16 mouse cellular contexts compared by ENCODE assay signal in the genomic region with DNA sequence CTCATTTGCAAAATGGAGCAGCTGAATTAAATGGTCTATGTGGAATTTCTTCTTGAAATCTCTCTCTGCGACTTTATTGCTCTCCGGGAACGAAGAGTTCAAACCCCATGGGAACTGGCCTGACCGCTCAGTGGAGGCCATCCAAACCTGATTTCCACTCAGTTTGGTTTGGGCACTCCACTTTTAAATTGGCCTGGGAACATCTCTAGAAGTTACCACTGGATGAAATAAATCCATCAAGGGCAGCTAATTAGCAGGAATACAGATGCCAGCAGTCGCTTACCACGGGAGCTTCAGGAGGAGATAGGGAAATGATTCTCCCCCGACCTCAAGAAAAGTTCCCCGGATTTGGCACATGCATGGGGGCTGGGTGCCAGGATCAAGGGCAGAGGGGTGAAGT. TPM values are rescaled to one million over a fixed set of nuclear protein-coding genes. Genes with fewer than 3 reads are reported as not detected.
A peak's percentile ranks its signal among the peaks of the same experiment; 100 is the strongest.
DNase-seq lines count a peak whose midpoint lies in the region; ATAC-seq lines count a peak whose summit lies in the region.
"Had no signal": no experiment of that assay in that cellular context is flagged by ENCODE, and none has a peak within 500 bp of the region (broad histone marks: within the 10 kb centered on the region; RNA-seq: fewer than 3 reads in every experiment).

No protein-coding gene starts in this region.

- no peak for ATAC-seq in heart, embryonic 11.5 days (replicated peaks; ENCODE audit: insufficient number of reproducible peaks, low FRiP score, low TSS enrichment)
- ATAC-seq in kidney, embryonic 16.5 days (ENCODE audit: low FRiP score, low TSS enrichment): no peak
- ATAC-seq in neural tube, embryonic 11.5 days (ENCODE audit: insufficient read depth, low FRiP score, low TSS enrichment): no peak
- ATAC-seq in neural tube, embryonic 15.5 days (ENCODE audit: low FRiP score): no peak
- no peak for ATAC-seq in stomach, embryonic 16.5 days (ENCODE audit: insufficient read depth, low FRiP score)
- ATAC-seq in activated CD4-positive, CD25-positive, alpha-beta regulatory T cell, adult 4 months: no peak
- ATAC-seq: hindbrain, embryonic 16.5 days; Patski had no signal

- no peak overlapping the region; the same call in 1 of the 2 replicates for H3K27ac ChIP-seq in heart, embryonic 11.5 days (ENCODE audit: low read depth, low read length)
- no peak overlapping the region for H3K27ac ChIP-seq in kidney, embryonic 16.5 days (ENCODE audit: low read length)
- H3K27ac ChIP-seq in neural tube, embryonic 11.5 days (ENCODE audit: low read depth, low read length): no peak overlapping the region
- no peak overlapping the region for H3K27ac ChIP-seq in neural tube, embryonic 15.5 days (replicated peaks)
- H3K27ac ChIP-seq in stomach, embryonic 16.5 days (ENCODE audit: low read length): peak overlapping the region; percentile 65; the same call in 1 of the 2 replicates
- H3K27ac ChIP-seq: kidney, postnatal 0 days; liver, embryonic 15.5 days; neural tube, embryonic 13.5 days had no signal

- no peaks in the 10 kb centered on the region for H3K36me3 ChIP-seq in heart, embryonic 11.5 days (ENCODE audit: control insufficient read depth, insufficient read depth, low read length)
- no peaks in the 10 kb centered on the region for H3K36me3 ChIP-seq in kidney, embryonic 16.5 days (ENCODE audit: insufficient read depth, low read length)
- H3K36me3 ChIP-seq in neural tube, embryonic 11.5 days (ENCODE audit: control insufficient read depth, insufficient read depth, low read length): no peaks in the 10 kb centered on the region
- H3K36me3 ChIP-seq in neural tube, embryonic 15.5 days: no peaks in the 10 kb centered on the region
- H3K36me3 ChIP-seq in stomach, embryonic 16.5 days (ENCODE audit: control insufficient read depth, insufficient read depth, low read length): no peaks in the 10 kb centered on the region
- H3K36me3 ChIP-seq: liver, embryonic 15.5 days; neural tube, embryonic 13.5 days had no signal

- DNase-seq in heart, adult 11 months: peak; percentile 88
- DNase-seq in kidney, postnatal 25 days: peak; percentile 16 to 41
- DNase-seq in neural tube, embryonic 11.5 days (ENCODE audit: low spot score): peak; percentile 7
- DNase-seq: cerebellum, adult 11 months; cerebellum, postnatal 36 days; left cerebral cortex, postnatal 4 days had no signal

- no peaks in the 10 kb centered on the region for H3K27me3 ChIP-seq in heart, embryonic 11.5 days (ENCODE audit: control insufficient read depth, insufficient read depth, low read length)
- H3K27me3 ChIP-seq in kidney, embryonic 16.5 days (ENCODE audit: insufficient read depth, low read length): no peaks in the 10 kb centered on the region
- H3K27me3 ChIP-seq in neural tube, embryonic 11.5 days (ENCODE audit: control insufficient read depth, insufficient read depth, low read length): no peaks in the 10 kb centered on the region
- no peaks in the 10 kb centered on the region for H3K27me3 ChIP-seq in neural tube, embryonic 15.5 days (replicated peaks)
- H3K27me3 ChIP-seq in stomach, embryonic 16.5 days (ENCODE audit: control insufficient read depth, insufficient read depth, low read length): no peaks in the 10 kb centered on the region
- H3K27me3 ChIP-seq: liver, embryonic 15.5 days; neural tube, embryonic 13.5 days; Patski had no signal

- 66% methylated on average over 8 of the region's 8 CpGs for WGBS in heart, embryonic 11.5 days (ENCODE audit: insufficient replicate concordance)
- 53% methylated on average over 8 of the region's 8 CpGs for WGBS in kidney, embryonic 16.5 days
- 70% methylated on average over 8 of the region's 8 CpGs for WGBS in neural tube, embryonic 11.5 days
- WGBS in neural tube, embryonic 15.5 days: 65% methylated on average over 8 of the region's 8 CpGs
- 72% methylated on average over 8 of the region's 8 CpGs for WGBS in stomach, embryonic 16.5 days

- no peak overlapping the region for H3K4me2 ChIP-seq in heart, embryonic 11.5 days
- no peak overlapping the region for H3K4me2 ChIP-seq in kidney, embryonic 16.5 days (replicated peaks; ENCODE audit: low read depth, low read length)
- no peak overlapping the region for H3K4me2 ChIP-seq in neural tube, embryonic 11.5 days (ENCODE audit: low read depth)
- no peak overlapping the region for H3K4me2 ChIP-seq in neural tube, embryonic 15.5 days
- H3K4me2 ChIP-seq in stomach, embryonic 16.5 days (ENCODE audit: low read depth, low read length): no peak overlapping the region
- H3K4me2 ChIP-seq: liver, embryonic 15.5 days; neural tube, embryonic 13.5 days had no signal

- H3K9ac ChIP-seq in heart, embryonic 11.5 days (ENCODE audit: low read depth, low read length): no peak overlapping the region
- no peak overlapping the region for H3K9ac ChIP-seq in kidney, embryonic 16.5 days (replicated peaks; ENCODE audit: low read length)
- H3K9ac ChIP-seq in neural tube, embryonic 11.5 days (ENCODE audit: low read length): no peak overlapping the region
- H3K9ac ChIP-seq in neural tube, embryonic 15.5 days (replicated peaks): no peak overlapping the region
- H3K9ac ChIP-seq in stomach, embryonic 16.5 days (ENCODE audit: low read length): no peak overlapping the region
- H3K9ac ChIP-seq: liver, embryonic 15.5 days; neural tube, embryonic 13.5 days had no signal

- H3K9me3 ChIP-seq in heart, embryonic 11.5 days (replicated peaks; ENCODE audit: control insufficient read depth, low read length): no peaks in the 10 kb centered on the region
- no peaks in the 10 kb centered on the region for H3K9me3 ChIP-seq in kidney, embryonic 16.5 days (ENCODE audit: low read length)
- H3K9me3 ChIP-seq in neural tube, embryonic 11.5 days (ENCODE audit: control insufficient read depth, low read length): no peaks in the 10 kb centered on the region
- H3K9me3 ChIP-seq in neural tube, embryonic 15.5 days (replicated peaks): no peaks in the 10 kb centered on the region
- no peaks in the 10 kb centered on the region for H3K9me3 ChIP-seq in stomach, embryonic 16.5 days (replicated peaks; ENCODE audit: control insufficient read depth, low read length)
- H3K9me3 ChIP-seq: liver, embryonic 15.5 days; neural tube, embryonic 13.5 days had no signal

- no peak overlapping the region for H3K4me3 ChIP-seq in heart, embryonic 11.5 days (ENCODE audit: low read depth, low read length)
- H3K4me3 ChIP-seq in kidney, embryonic 16.5 days (ENCODE audit: low read length): no peak overlapping the region
- no peak overlapping the region for H3K4me3 ChIP-seq in neural tube, embryonic 11.5 days (ENCODE audit: low read depth, low read length)
- no peak overlapping the region for H3K4me3 ChIP-seq in neural tube, embryonic 15.5 days (replicated peaks)
- no peak overlapping the region for H3K4me3 ChIP-seq in stomach, embryonic 16.5 days (replicated peaks; ENCODE audit: low read length)
- H3K4me3 ChIP-seq: liver, embryonic 15.5 days; neural tube, embryonic 13.5 days had no signal

- peaks cover 30% of the 10 kb centered on the region for H3K4me1 ChIP-seq in heart, embryonic 11.5 days (ENCODE audit: control insufficient read depth, insufficient read depth, low read length)
- peaks cover 11% of the 10 kb centered on the region for H3K4me1 ChIP-seq in kidney, embryonic 16.5 days (ENCODE audit: insufficient read depth, low read length)
- H3K4me1 ChIP-seq in neural tube, embryonic 11.5 days (ENCODE audit: control insufficient read depth, insufficient read depth, low read length): peaks cover 3% of the 10 kb centered on the region; the same call in 1 of the 2 replicates
- H3K4me1 ChIP-seq in neural tube, embryonic 15.5 days: peaks cover 8% of the 10 kb centered on the region
- peaks cover 16% of the 10 kb centered on the region for H3K4me1 ChIP-seq in stomach, embryonic 16.5 days (ENCODE audit: control insufficient read depth, insufficient read depth, low read length)

RNA-seq across cellular contexts. Expression of gene Frmd6, which starts 26.8 kb away (rescaled TPM):
- polyA plus RNA-seq in heart, embryonic 11.5 days (2014; fragmentation: Nextera tagmentation; extraction: Ambion mirVana): 18.7 and 23.6 TPM in 2 replicates
- polyA plus RNA-seq in kidney, embryonic 16.5 days (2015; fragmentation: Nextera tagmentation; extraction: Ambion mirVana): 21.8 and 22.7 TPM in 2 replicates
- polyA plus RNA-seq in neural tube, embryonic 11.5 days (2014; fragmentation: Nextera tagmentation; extraction: Ambion mirVana): 27.8 and 28.5 TPM in 2 replicates
- 9.3 and 13.3 TPM in 2 replicates for polyA plus RNA-seq in neural tube, embryonic 15.5 days (2015; fragmentation: Nextera tagmentation; extraction: Ambion mirVana)
- 35.9 and 39.7 TPM in 2 replicates for polyA plus RNA-seq in stomach, embryonic 16.5 days (2015; fragmentation: Nextera tagmentation; extraction: Ambion mirVana)
- 10 to 100 TPM; 14.2 to 19.3 TPM for polyA plus RNA-seq in activated CD4-positive, CD25-positive, alpha-beta regulatory T cell, adult 4 months (2017; shearing (Covaris generic))

Comparison
In these comparisons a context has a peak if more than half of its experiments do, and no peak if none do; other contexts are left out.
1. DNase-seq: peak in every context shown above with its lines; median percentile 88 in heart, adult 11 months; 28 in kidney, postnatal 25 days; 7 in neural tube, embryonic 11.5 days.